Mouse (Mus musculus) myocyte (in vitro differentiated cells): ENCODE results near the gene Kank3.

Experiments used
- CEBPB ChIP-seq: IDR thresholded peaks from 2 replicates; pipeline ENCODE4 v1.6.1; 2011; ENCODE audit warnings: mild to moderate bottlenecking, moderate library complexity; ENCODE audit not compliant: poor library complexity, insufficient read depth, severe bottlenecking
- E2F4 ChIP-seq: IDR thresholded peaks from one replicate; pipeline ENCODE4 v1.6.1; 2011; ENCODE audit warnings: mild to moderate bottlenecking, control low read depth, moderate library complexity; ENCODE audit not compliant: insufficient read depth
- MYOG ChIP-seq, 3 experiments: IDR thresholded peaks; one replicate each; pipeline ENCODE4 v1.6.1; 2011; ENCODE audit warnings: control low read depth in 2 of 3, low read depth in 2 of 3, mild to moderate bottlenecking in 2 of 3; ENCODE audit not compliant: insufficient read length in 2 of 3, control insufficient read depth in 1 of 3, insufficient read depth in 1 of 3
- POLR2A ChIP-seq: IDR thresholded peaks from one replicate; pipeline ENCODE4 v1.6.1; 2011; ENCODE audit warnings: low read depth, mild to moderate bottlenecking, control low read depth, moderate library complexity; ENCODE audit not compliant: insufficient read length
- TCF3 ChIP-seq: IDR thresholded peaks from one replicate; pipeline ENCODE4 v1.6.1; 2011; ENCODE audit warnings: low read depth, control low read depth; ENCODE audit not compliant: insufficient read length
- USF1 ChIP-seq: IDR thresholded peaks from one replicate; pipeline ENCODE4 v1.6.1; 2011; ENCODE audit warnings: low read depth, mild to moderate bottlenecking, control low read depth, moderate library complexity

GRCm38 (mm10) chr17:33779967-33780295 is 30.4 kb upstream of the Kank3 start:
- TF ChIP-seq TCF3 (no peak), USF1 (no peak), CEBPB (no peak), E2F4 (no peak), POLR2A (no peak), MYOG (IDR thresholded peaks at IDR 0.05; ENCODE audit: control insufficient read depth in 1 of 3, insufficient read depth in 1 of 3, insufficient read length in 2 of 3, low read depth in 2 of 3) (no peak)
